Mouse (Mus musculus) embryonic stem cell, embryonic (primary cell): ENCODE measurements around the gene Ltbp1.

Source experiments
- CTCF ChIA-PET, 4 experiments: fragments of 300-600 bp in 2 of 4; fragments of 350-600 bp in 2 of 4; sonication (Branson Sonifier 250); formaldehyde crosslinking; loops; one replicate each; lab custom pipeline; 2022; ENCODE audit warnings: inconsistent platforms in 2 of 4; lab: Charles Lee
- POLR2A ChIA-PET, 4 experiments: fragments of 300-600 bp in 2 of 4; fragments of 350-600 bp in 2 of 4; sonication (Branson Sonifier 250); formaldehyde crosslinking; loops; one replicate each; lab custom pipeline; 2022; ENCODE audit warnings: antibody characterized with exemption in 4 of 4, inconsistent platforms in 1 of 4; lab: Charles Lee

Ltbp1 gene

GRCm38 (mm10) chr17:74993726-74994581, 11.4 kb upstream of the Ltbp1 start:
- CTCF ChIA-PET = interaction anchor here in 3 of 4 experiments (0.6 to 1.5 kb wide), 5 partner anchors 10 to 183 kb away, joined by 3 to 7 read pairs (median 3); partner anchors contain the start of gene Ltbp1 (in 2 of the 3)
- POLR2A ChIA-PET = interaction anchor here in 2 of 4 experiments (0.5 to 1.9 kb wide), 10 partner anchors 11 to 941 kb away, joined by 3 to 10 read pairs (median 4); partner anchors contain the start of genes Birc6 (in 1 of the 2) and Ltbp1 (in 1 of the 2)

DNA sequence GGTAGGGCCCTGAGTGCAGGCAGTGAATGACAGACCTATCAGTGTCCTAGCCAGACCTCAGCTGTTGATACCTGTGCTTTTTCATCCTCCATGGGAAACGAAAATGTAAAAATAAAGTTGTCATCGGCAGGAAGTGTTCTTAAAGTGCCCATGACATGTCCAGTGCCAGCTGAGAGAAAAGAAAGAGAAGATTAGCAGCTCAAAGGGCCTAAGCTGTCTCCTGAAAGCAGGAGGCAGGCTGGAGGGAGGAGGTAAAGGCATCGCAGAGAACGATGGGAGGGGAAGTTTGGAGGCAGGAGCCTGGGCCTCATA, 10.8 kb upstream of the Ltbp1 start:
- POLR2A ChIA-PET = interaction anchor here in 2 of 4 experiments (0.6 to 1.9 kb wide), 4 partner anchors 12 to 556 kb away, joined by 3 to 5 read pairs (median 4); partner anchors contain the start of gene Birc6 (in 1 of the 2)
- CTCF ChIA-PET = interaction anchor here in 2 of 4 experiments (1.2 to 1.5 kb wide), 2 partner anchors 11 to 184 kb away, joined by 3 to 7 read pairs; partner anchors contain the start of gene Ltbp1 (in 1 of the 2)

DNA sequence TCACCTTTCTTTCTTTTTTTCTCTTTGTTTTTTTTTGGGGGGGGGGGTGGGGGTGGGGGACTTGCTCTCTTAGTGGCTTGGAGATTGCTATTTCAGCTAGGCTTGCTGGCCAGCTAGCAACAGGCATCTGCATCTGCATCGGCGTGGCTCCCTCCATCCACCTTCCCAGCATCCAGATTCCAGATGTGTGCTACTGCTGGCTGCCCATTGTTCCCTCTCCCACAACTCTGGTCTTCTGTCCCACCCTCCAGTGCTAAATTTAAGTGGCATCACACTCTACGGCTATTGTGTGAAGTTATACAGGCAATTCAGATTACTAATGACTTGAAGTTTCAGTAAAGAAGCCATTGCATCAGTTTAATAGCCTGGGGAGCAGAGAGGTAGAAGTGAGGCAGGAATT, 10.1 kb upstream of the Ltbp1 start:
- POLR2A ChIA-PET = interaction anchor here in 1 of 4 experiments (0.6 to 1.9 kb wide), 5 partner anchors 11 to 555 kb away, joined by 3 to 6 read pairs (median 3); partner anchors contain the start of gene Birc6
- CTCF ChIA-PET = no interaction called here

- POLR2A ChIA-PET = interaction anchor here in 1 of 4 experiments (0.6 kb wide), 1 partner anchor 12 kb away, joined by 3 read pairs; no protein-coding TSS in a partner anchor
- CTCF ChIA-PET = interaction anchor here in 1 of 4 experiments (0.7 kb wide), 1 partner anchor 75 kb away, joined by 3 read pairs; no protein-coding TSS in a partner anchor
Measured at GRCm38 (mm10) chr17:75000066-75000465, 5.3 kb upstream of the Ltbp1 start.

- ChIA-PET POLR2A (interaction anchor here in 3 of 4 experiments (0.6 to 2.0 kb wide), 18 partner anchors 11 to 1332 kb away, joined by 3 to 10 read pairs (median 4); partner anchors contain the start of gene Birc6 (in 1 of the 3)), CTCF (interaction anchor here (0.7 to 2.5 kb wide), 20 partner anchors 10 to 647 kb away, joined by 3 to 20 read pairs (median 4); partner anchors contain the start of gene Fam98a (in 1 of the 4))
Measured at GRCm38 (mm10) chr17:75004820-75005219, 548 bp upstream of the Ltbp1 start.

- CTCF ChIA-PET = interaction anchor here (0.6 to 2.5 kb wide), 23 partner anchors 9 to 546 kb away, joined by 3 to 20 read pairs (median 4); partner anchors contain the start of gene Fam98a (in 1 of the 4)
Measured at GRCm38 (mm10) chr17:75005685-75006680, 615 bp downstream of the Ltbp1 start.

DNA sequence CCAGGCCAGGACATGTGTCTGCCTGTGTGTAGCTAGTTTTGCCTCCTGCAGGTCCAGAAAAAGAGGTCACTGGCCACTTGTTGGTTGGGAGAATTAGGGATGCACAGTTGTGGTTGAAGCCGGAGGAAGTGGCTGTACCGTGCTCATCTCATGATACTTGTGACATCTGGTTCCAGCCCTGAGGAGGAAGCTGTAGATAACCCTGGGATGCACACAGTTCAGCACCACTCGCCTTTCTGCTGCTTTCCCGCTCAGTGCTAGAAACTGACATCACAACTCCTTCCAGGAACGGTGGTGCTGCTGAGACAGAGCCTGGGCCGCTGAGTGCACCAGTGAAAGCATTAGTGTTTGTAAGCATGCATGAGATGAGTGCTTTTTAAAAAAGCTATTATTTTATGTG, 5.6 kb downstream of the Ltbp1 start:
- POLR2A ChIA-PET = no interaction called here
- CTCF ChIA-PET = no interaction called here

More at GRCm38 (mm10) chr17:75005685-75006680, 615 bp downstream of the Ltbp1 start:
- POLR2A ChIA-PET = interaction anchor here in 3 of 4 experiments (0.6 to 2.0 kb wide), 32 partner anchors 9 to 478 kb away, joined by 3 to 10 read pairs (median 3); partner anchors contain the start of genes Birc6 (in 1 of the 3) and Ttc27 (in 1 of the 3)

DNA sequence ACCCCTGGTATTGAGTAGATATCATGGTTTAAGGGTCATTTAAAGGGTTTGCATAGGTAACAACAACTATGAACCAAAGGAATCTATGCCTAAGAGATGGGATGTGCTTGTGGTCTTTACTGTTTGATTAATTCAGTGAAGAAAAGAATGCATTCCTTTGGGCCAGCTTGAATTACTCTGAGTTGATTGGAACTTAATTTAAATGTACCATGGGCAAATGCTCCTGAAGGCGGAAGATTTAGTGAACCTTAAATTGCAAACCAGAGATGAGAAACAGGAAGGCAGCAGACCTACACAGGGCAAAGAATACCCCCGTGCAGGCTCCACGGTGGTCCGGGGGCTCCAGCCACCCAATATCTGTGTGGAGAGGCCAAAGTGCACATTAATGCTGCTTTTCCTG, 7.8 kb downstream of the Ltbp1 start:
- ChIA-PET CTCF (no interaction called here), POLR2A (interaction anchor here in 1 of 4 experiments (0.6 kb wide), 1 partner anchor 86 kb away, joined by 4 read pairs; no protein-coding TSS in a partner anchor)

DNA sequence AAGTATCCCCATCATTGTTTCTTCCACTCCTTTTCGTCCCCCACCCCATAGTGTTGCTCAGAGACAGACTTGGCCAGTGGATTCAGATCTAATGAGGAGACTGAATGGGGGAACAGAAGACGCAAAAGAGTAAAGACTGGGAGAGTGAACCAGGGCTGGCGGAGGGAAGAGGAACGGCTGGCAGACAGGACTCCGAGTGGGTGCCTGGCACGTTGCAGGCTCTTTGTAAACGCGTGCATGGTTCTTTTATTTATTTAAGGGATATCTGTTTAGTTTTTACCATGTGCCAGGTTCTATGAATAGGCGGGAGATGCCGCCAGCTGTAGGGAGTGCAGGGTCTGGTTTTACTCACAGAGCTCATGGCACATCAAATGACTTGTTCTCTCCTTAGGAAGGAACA, 8.5 kb downstream of the Ltbp1 start:
- ChIA-PET POLR2A (no interaction called here), CTCF (no interaction called here)

- POLR2A ChIA-PET = interaction anchor here in 1 of 4 experiments (1.2 kb wide), 1 partner anchor 9 kb away, joined by 3 read pairs; no protein-coding TSS in a partner anchor
Measured at GRCm38 (mm10) chr17:75014601-75015356, 9.4 kb downstream of the Ltbp1 start.

DNA sequence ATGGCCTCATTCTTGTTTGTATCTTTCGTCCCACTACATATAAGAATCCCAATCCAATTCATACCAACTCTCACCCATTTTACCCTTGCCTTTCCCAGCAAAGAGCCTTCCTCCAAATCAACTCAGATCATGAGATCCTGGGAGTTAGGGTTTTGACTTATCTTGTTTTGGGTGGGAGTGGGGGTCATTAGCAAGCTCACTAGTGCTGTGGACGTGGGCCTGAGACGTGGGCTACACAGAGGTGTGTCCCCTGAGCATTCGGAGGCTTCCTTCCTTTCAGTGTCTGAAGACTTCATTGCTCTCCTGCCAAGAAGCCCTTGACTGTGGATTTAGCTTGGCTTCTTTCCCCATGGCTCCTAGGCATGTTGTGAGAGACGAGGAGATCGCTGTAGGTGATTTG, 10.2 kb downstream of the Ltbp1 start:
- CTCF ChIA-PET = interaction anchor here (0.6 to 1.6 kb wide), 6 partner anchors 10 to 1262 kb away, joined by 3 to 5 read pairs (median 4); partner anchors contain the start of gene Ltbp1 (in 1 of the 4)
- POLR2A ChIA-PET = interaction anchor here in 3 of 4 experiments (0.6 to 2.0 kb wide), 3 partner anchors 9 to 54 kb away, joined by 3 to 6 read pairs (median 3); partner anchors contain the start of gene Ltbp1 (in 1 of the 3)

More at GRCm38 (mm10) chr17:75014601-75015356, 9.4 kb downstream of the Ltbp1 start:
- CTCF ChIA-PET = interaction anchor here in 1 of 4 experiments (0.8 to 1.6 kb wide), 2 partner anchors 9 to 60 kb away, joined by 3 to 5 read pairs; partner anchors contain the start of gene Ltbp1

- ChIA-PET CTCF (interaction anchor here in 3 of 4 experiments (0.6 to 1.6 kb wide), 5 partner anchors 39 to 207 kb away, joined by 3 to 5 read pairs (median 3); no protein-coding TSS in a partner anchor), POLR2A (interaction anchor here in 3 of 4 experiments (0.8 to 2.0 kb wide), 3 partner anchors 11 to 12 kb away, joined by 3 to 6 read pairs (median 5); partner anchors contain the start of gene Ltbp1 (in 1 of the 3))
Measured at GRCm38 (mm10) chr17:75017423-75017822, 12.1 kb downstream of the Ltbp1 start.

DNA sequence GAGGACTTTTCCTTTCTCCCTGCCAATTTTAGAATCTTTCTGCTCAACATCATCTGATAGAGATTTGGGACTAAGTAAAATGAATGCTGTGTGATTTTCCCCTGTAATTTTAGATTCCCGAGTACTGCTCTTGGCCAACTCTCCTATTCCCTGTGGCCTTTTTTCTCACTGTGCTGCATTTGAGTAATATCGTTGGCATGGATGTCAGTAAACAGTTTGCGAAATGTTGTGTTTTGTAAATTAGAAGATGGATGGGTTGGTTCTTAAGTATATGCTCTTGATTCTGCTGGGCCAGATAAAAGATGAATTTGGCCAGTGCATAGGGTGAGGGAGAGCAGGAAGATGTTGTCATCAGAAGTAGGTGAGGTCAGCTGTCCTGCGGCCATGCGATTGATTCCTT, 12.8 kb downstream of the Ltbp1 start:
- ChIA-PET CTCF (interaction anchor here in 3 of 4 experiments (0.6 to 1.6 kb wide), 5 partner anchors 38 to 208 kb away, joined by 3 to 5 read pairs (median 3); no protein-coding TSS in a partner anchor), POLR2A (interaction anchor here in 1 of 4 experiments (0.8 kb wide), 1 partner anchor 12 kb away, joined by 5 read pairs; no protein-coding TSS in a partner anchor)

- CTCF ChIA-PET = no interaction called here
- POLR2A ChIA-PET = no interaction called here
Measured at GRCm38 (mm10) chr17:75020026-75020425, 14.7 kb downstream of the Ltbp1 start.

GRCm38 (mm10) chr17:75020619-75021018, 15.3 kb downstream of the Ltbp1 start:
- ChIA-PET POLR2A (interaction anchor here in 1 of 4 experiments (0.7 kb wide), 1 partner anchor 64 kb away, joined by 3 read pairs; no protein-coding TSS in a partner anchor), CTCF (no interaction called here)
